Mouse (Mus musculus) limb, embryonic 10.5 days (tissue): ENCODE measurements around the gene Isg15. TPM values are rescaled to one million over a fixed set of nuclear protein-coding genes. Genes with fewer than 3 reads are reported as not detected.
"Not testable (repeated sequence)": the region's sequence is repeated elsewhere in the genome, so short reads cannot be mapped to it uniquely, and the experiment has no call there.

Experiments
- DNase-seq: peaks from one replicate; pipeline ENCODE4 v3.0.0-alpha.2; 2017; ENCODE audit warnings: low spot score
- H3K27ac ChIP-seq: fragments of 300-500 bp; sonication (generic); 2 replicates; pipeline ENCODE4 v1.5.1; 2016; ENCODE audit warnings: mild to moderate bottlenecking
- H3K27me3 ChIP-seq: fragments of 300-500 bp; sonication (generic); 2 replicates; pipeline ENCODE4 v1.6.1; 2016; ENCODE audit warnings: low read depth, mild to moderate bottlenecking; ENCODE audit not compliant: poor library complexity, severe bottlenecking
- H3K36me3 ChIP-seq: fragments of 300-500 bp; sonication (generic); 2 replicates; pipeline ENCODE4 v1.6.1; 2016; ENCODE audit warnings: mild to moderate bottlenecking, moderate library complexity
- H3K4me1 ChIP-seq: fragments of 300-500 bp; sonication (generic); 2 replicates; pipeline ENCODE4 v1.6.1; 2016
- H3K4me3 ChIP-seq: fragments of 300-500 bp; sonication (generic); 2 replicates; pipeline ENCODE4 v1.5.1; 2016; ENCODE audit warnings: mild to moderate bottlenecking, moderate library complexity
- H3K9me3 ChIP-seq: fragments of 300-500 bp; sonication (generic); replicated peaks from 2 replicates; pipeline ENCODE4 v1.6.1; 2016; ENCODE audit warnings: mild to moderate bottlenecking
- WGBS: fragments of 180-500 bp; shearing (Covaris S2); methylation state at CpG from one replicate; pipeline ENCODE4 v1.1.7; 2016; 5-methylcytosine and 5-hydroxymethylcytosine counted together
- microRNA-seq: library from miRNA; unstranded; fragments of <30 nt; microRNA quantifications from one replicate; pipeline ENCODE4, GENCODE M21; 2017
- polyA plus RNA-seq: library from polyadenylated mRNA; unstranded; fragments of >200 nt; fragmentation: Nextera tagmentation; extraction: Ambion mirVana; gene quantifications from 2 replicates; pipeline ENCODE4 v1.2.1, GENCODE M21; 2016

The Isg15 gene
- polyA plus RNA-seq, 1 experiment from 2014 or later = 0.45 TPM

- no peak overlapping the region for H3K27ac ChIP-seq
- no peaks in the 10 kb centered on the region for H3K4me1 ChIP-seq
- H3K36me3 ChIP-seq = peaks cover 93% of the 10 kb centered on the region
- DNase-seq = no peak
- H3K27me3 ChIP-seq = no peaks in the 10 kb centered on the region
- no peak overlapping the region for H3K4me3 ChIP-seq
- 90% methylated on average over 9 of the region's 9 CpGs for WGBS
- H3K9me3 ChIP-seq = no peaks in the 10 kb centered on the region
Measured at GRCm38 (mm10) chr4:156177630-156178029, 23.0 kb downstream of the Isg15 start.

- Histone ChIP-seq H3K36me3 (peaks cover 100% of the 10 kb centered on the region), H3K4me1 (no peaks in the 10 kb centered on the region), H3K27me3 (no peaks in the 10 kb centered on the region), H3K9me3 (no peaks in the 10 kb centered on the region), H3K27ac (no peak overlapping the region), H3K4me3 (no peak overlapping the region)
- WGBS = 94% methylated on average over 11 of the region's 11 CpGs
- no peak for DNase-seq
Measured at GRCm38 (mm10) chr4:156171828-156172227, 28.8 kb downstream of the Isg15 start.

GRCm38 (mm10) chr4:156169129-156169528 lies 31.5 kb downstream of the Isg15 start:
- Histone ChIP-seq H3K27ac (no peak overlapping the region), H3K4me1 (no peaks in the 10 kb centered on the region), H3K4me3 (no peak overlapping the region), H3K9me3 (no peaks in the 10 kb centered on the region), H3K36me3 (peaks cover 100% of the 10 kb centered on the region), H3K27me3 (no peaks in the 10 kb centered on the region)
- 93% methylated on average over 10 of the region's 10 CpGs for WGBS
- DNase-seq = no peak

- H3K9me3 ChIP-seq = no peaks in the 10 kb centered on the region
- no peaks in the 10 kb centered on the region for H3K27me3 ChIP-seq
- H3K36me3 ChIP-seq = peaks cover 100% of the 10 kb centered on the region
- 92% methylated on average over 8 of the region's 8 CpGs for WGBS
- H3K4me1 ChIP-seq = no peaks in the 10 kb centered on the region
- no peak overlapping the region for H3K4me3 ChIP-seq
- H3K27ac ChIP-seq = no peak overlapping the region
- DNase-seq = no peak
Measured at GRCm38 (mm10) chr4:156168611-156169010, 32.0 kb downstream of the Isg15 start.

GRCm38 (mm10) chr4:156166477-156166876 lies 34.1 kb downstream of the Isg15 start:
- H3K4me3 ChIP-seq = no peak overlapping the region
- WGBS = 96% methylated on average over 9 of the region's 9 CpGs
- peaks cover 98% of the 10 kb centered on the region for H3K36me3 ChIP-seq
- no peaks in the 10 kb centered on the region for H3K4me1 ChIP-seq
- H3K9me3 ChIP-seq = peaks cover 3% of the 10 kb centered on the region; the same call in 1 of the 2 replicates
- no peak overlapping the region for H3K27ac ChIP-seq
- DNase-seq = no peak
- H3K27me3 ChIP-seq = no peaks in the 10 kb centered on the region

- Histone ChIP-seq H3K9me3 (peaks cover 4% of the 10 kb centered on the region; the same call in 1 of the 2 replicates), H3K27ac (no peak overlapping the region), H3K36me3 (no peaks in the 10 kb centered on the region), H3K27me3 (no peaks in the 10 kb centered on the region), H3K4me3 (no peak overlapping the region), H3K4me1 (no peaks in the 10 kb centered on the region)
- DNase-seq = no peak
- WGBS = 91% methylated on average over 3 of the region's 3 CpGs
Measured at GRCm38 (mm10) chr4:156154771-156155170, 45.8 kb downstream of the Isg15 start.

- DNase-seq, H3K9me3 ChIP-seq, H3K36me3 ChIP-seq, H3K27me3 ChIP-seq, H3K27ac ChIP-seq, H3K4me3 ChIP-seq, H3K4me1 ChIP-seq: not testable (repeated sequence)
- 89% methylated on average over 10 of the region's 10 CpGs for WGBS
Measured at GRCm38 (mm10) chr4:156150887-156151286, 49.7 kb downstream of the Isg15 start.

Small RNA genes within 50 kb of the gene (microRNA-seq; reads per million reads assigned to microRNA genes)
- 8.5 reads per million, percentile 16 among the genes with 10 or more reads in this experiment for gene Mir7658

Other genes with a start within 250 kb of the Isg15 start
- 23.4 and 24.5 TPM in 2 replicates for gene C1qtnf12, start 238.5 kb downstream of the Isg15 start, polyA plus RNA-seq
- 13.3 and 14.8 TPM in 2 replicates for gene B3galt6, start 208.2 kb downstream of the Isg15 start, polyA plus RNA-seq
- gene Sdf4, start 207.9 kb downstream of the Isg15 start, polyA plus RNA-seq = 143 and 149 TPM in 2 replicates
- gene Tnfrsf4, start 187.0 kb downstream of the Isg15 start, polyA plus RNA-seq = 0.60 and 0.61 TPM in 2 replicates
- gene Tnfrsf18, start 174.7 kb downstream of the Isg15 start, polyA plus RNA-seq = 1.2 and 1.5 TPM in 2 replicates
- 0.54 and 0.67 TPM in 2 replicates for gene Ttll10, start 141.4 kb downstream of the Isg15 start, polyA plus RNA-seq
- 76.0 and 78.5 TPM in 2 replicates for gene 9430015G10Rik, start 90.8 kb downstream of the Isg15 start, polyA plus RNA-seq
- 0.77 and 0.96 TPM in 2 replicates for gene Rnf223, start 70.3 kb downstream of the Isg15 start, polyA plus RNA-seq
- gene Agrn, start 3.3 kb downstream of the Isg15 start, polyA plus RNA-seq = 36.5 and 49.0 TPM in 2 replicates
- 1.1 and 1.2 TPM in 2 replicates for gene AW011738, start 2.5 kb upstream of the Isg15 start, polyA plus RNA-seq
- gene Perm1, start 15.1 kb upstream of the Isg15 start, polyA plus RNA-seq = 0.18 and 0.29 TPM in 2 replicates
- 24.2 and 25.2 TPM in 2 replicates for gene Plekhn1, start 34.0 kb upstream of the Isg15 start, polyA plus RNA-seq
- gene Noc2l, start 35.2 kb upstream of the Isg15 start, polyA plus RNA-seq = 103 and 141 TPM in 2 replicates
- gene Samd11, start 54.8 kb upstream of the Isg15 start, polyA plus RNA-seq = 0.59 and 1.1 TPM in 2 replicates
- gene Vmn2r-ps159, start 130.3 kb upstream of the Isg15 start, polyA plus RNA-seq = not detected in 2 replicates